Mouse (Mus musculus) lung, adult 18-20 months (tissue): ENCODE measurements at regions not wholly inside any gene's neighbourhood (a gene's known extent, or its start where the extent isn't known, plus 50 kb on each side); places are given as distances from the start of the nearest gene placed in this dataset.

Source experiments
- DNase-seq, 2 experiments: peaks; one replicate each; pipeline ENCODE4 v3.0.0; 2022; ENCODE audit warnings: mixed read lengths in 2 of 2

DNA sequence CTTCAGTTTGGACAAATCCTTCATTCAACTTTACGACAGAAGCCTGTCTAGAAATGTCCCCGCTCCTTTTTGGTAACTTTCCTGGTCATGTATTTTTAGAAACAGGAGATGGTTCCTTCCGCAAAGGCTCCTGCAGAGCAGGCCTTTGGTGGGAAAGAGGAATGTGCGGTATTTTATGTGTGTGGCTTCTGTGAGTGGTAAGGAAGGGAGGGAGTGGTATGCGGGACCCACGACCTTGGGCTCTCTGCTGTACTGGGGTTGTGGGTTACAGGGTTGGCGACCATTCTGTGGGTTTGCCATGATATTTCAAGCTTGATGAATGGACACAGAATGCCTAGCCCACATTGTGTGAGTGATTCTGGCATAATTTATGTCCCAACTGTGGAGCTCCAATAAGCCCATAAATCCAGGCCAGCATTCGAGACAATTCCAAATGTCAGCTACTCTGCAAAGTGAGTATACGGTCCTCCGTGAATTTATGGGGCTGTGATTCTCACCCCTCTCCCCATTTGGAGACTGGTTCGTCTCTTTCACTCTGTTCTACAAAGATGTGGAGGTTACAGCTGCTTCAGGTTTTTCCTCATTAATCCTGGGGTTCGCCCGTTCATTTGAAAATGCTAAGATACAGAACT is 109.3 kb upstream of the Rxfp2 start:
- no peak for DNase-seq

DNA sequence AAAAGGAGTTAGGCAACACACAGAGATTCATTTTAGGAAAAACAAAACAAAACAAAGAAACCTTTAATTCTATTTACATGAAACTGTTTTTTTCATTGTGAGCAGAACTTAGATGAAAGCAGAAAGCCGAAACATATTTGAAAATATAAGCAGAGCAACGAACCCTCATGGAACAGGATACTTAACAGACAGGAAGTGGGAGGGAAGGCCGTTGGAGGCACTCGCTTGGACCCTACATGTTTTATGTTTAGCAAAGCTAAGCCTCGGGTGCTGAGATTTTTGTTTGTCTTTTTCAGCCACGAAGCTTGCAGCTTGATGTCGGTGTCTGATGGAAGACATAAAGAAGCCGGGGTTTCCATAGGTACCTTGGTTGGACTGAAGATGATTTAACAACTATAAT is 108.5 kb upstream of the Rxfp2 start:
- DNase-seq: no peak

- DNase-seq: no peak
Measured at GRCm38 (mm10) chr5:149911968-149912367, 106.5 kb upstream of the Rxfp2 start.

GRCm38 (mm10) chr5:149915761-149916160 is 102.7 kb upstream of the Rxfp2 start:
- peak; percentile 11 to 28 for DNase-seq

GRCm38 (mm10) chr5:149917374-149917773 is 101.1 kb upstream of the Rxfp2 start:
- DNase-seq: no peak

GRCm38 (mm10) chr5:149919097-149919496 is 99.4 kb upstream of the Rxfp2 start:
- DNase-seq: no peak

GRCm38 (mm10) chr5:149920326-149920725 is 98.1 kb upstream of the Rxfp2 start:
- DNase-seq: no peak

DNA sequence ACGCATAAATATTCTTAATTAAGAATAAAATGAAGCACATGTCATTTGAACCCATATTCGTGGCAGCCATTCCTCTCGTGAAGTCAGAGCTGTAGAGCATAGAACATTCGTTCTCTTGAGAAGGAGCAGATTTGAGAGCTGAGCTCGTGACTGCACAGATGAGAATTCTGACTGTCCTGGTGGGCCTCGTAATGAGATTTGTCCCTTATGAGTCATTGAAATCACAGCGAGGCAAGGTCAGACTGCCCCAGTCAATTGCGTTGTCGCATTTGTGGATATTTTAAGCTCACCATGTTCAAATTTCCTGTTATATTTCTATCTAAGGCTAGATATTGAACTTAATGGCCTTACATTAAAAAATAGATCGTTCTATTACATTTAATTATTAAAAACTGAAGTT is 94.0 kb upstream of the Rxfp2 start:
- no peak for DNase-seq

DNA sequence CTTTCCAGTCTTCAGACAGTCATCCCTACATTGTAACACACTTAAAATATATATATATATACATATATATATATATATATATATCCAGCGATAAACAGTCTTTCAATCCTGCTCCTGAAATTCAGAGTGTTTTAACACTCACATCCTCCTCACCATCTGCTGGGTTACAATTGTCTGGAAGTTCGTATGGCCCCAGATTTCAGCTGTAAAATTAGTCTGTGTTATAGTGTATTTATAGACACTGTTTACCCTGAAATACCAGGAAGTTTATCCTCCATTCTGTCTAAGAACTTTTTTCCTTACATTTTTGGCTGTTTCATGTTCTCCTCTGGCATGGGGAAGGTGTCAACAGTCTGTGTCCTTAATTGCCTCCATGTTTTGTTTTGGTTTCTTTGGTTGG is 91.7 kb upstream of the Rxfp2 start:
- DNase-seq: no peak

DNA sequence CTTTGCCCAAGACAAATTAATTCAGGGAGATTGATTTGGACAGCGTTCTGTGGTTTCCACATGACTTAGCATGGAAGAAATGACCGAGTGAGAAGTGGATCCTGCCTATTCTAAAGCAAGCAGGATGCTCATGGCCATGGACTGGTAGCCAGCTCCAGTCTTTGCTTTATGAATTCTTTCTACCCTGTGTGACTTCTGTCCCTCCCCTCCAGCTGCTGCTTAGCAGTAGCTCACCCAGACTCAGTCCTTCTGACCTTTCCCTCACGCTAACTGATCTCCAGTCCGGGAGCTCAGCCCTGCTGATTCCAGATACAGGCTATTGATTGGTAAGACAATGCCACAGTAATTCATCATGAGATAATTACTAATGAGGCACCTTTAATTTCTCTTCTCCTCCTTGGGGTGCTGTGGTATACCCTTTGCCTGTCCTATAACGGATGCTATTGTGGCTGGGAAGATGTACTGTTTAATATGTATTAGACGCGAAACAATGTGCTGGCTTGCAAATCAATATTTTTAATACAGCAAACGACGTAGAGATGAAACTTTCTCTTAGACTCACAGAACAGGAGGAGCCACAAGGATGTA is 86.8 kb upstream of the Rxfp2 start:
- DNase-seq: no peak

- DNase-seq: no peak
Measured at GRCm38 (mm10) chr5:149932220-149932619, 86.3 kb upstream of the Rxfp2 start.

DNA sequence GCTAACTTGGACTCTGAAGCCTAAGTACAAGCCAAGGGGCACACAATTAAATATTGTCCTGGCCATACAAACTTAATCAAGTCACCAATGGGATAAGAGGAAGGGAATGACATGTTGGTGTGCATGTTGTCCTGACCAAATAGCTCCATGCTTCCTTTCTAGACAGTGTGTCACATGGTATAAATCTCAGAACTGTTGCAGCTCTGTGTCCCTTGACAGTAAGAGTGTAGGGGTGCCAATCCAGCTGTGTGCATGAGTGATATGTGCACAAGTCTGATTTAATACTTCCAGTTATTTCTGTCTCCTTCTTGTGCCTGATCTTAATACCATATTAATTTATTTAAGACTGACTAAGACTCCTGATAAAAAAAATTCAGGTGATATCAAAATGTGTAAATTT is 72.8 kb upstream of the Rxfp2 start:
- DNase-seq: no peak

GRCm38 (mm10) chr5:149947491-149947890 is 71.0 kb upstream of the Rxfp2 start:
- DNase-seq: no peak

- no peak for DNase-seq
Measured at GRCm38 (mm10) chr5:149956931-149957330, 61.5 kb upstream of the Rxfp2 start.

- DNase-seq: no peak
Measured at GRCm38 (mm10) chr5:149961178-149961577, 57.3 kb upstream of the Rxfp2 start.

GRCm38 (mm10) chr5:149964748-149965147 is 53.7 kb upstream of the Rxfp2 start:
- no peak for DNase-seq
